Mouse (Mus musculus): Measurements from ENCODE around the gene Man1a. TPM values are rescaled to one million over a fixed set of nuclear protein-coding genes. Genes with fewer than 3 reads are reported as not detected.

Gene Man1a
- total RNA-seq, 2 experiments from 2014 or later: 25.1 to 29.9 TPM

- no peak for DNase-seq (ENCODE audit: low spot score in 2 of 2)
- intact Hi-C loops (cut with DNase I): no loop called here
Measured at GRCm38 (mm10) chr10:53941597-53941996, 134.8 kb downstream of the Man1a start.

- intact Hi-C loops (cut with DNase I): no loop called here
- no peak for DNase-seq (ENCODE audit: low spot score in 2 of 2)
Measured at GRCm38 (mm10) chr10:53938199-53938598, 138.2 kb downstream of the Man1a start.

- intact Hi-C loops (cut with DNase I): no loop called here
- DNase-seq (ENCODE audit: low spot score in 2 of 2): no peak
Measured at GRCm38 (mm10) chr10:53936078-53936477, 140.3 kb downstream of the Man1a start.

GRCm38 (mm10) chr10:53929722-53930500 lies 146.5 kb downstream of the Man1a start:
- DNase-seq (ENCODE audit: low spot score in 2 of 2): no peak
- intact Hi-C loops (cut with DNase I): no loop called here

- peak; percentile 25 to 29 for DNase-seq (ENCODE audit: low spot score in 2 of 2)
- intact Hi-C loops (cut with DNase I): no loop called here
Measured at GRCm38 (mm10) chr10:53927904-53928303, 148.5 kb downstream of the Man1a start.

GRCm38 (mm10) chr10:53925456-53925855 lies 151.0 kb downstream of the Man1a start:
- intact Hi-C loops (cut with DNase I): no loop called here
- DNase-seq (ENCODE audit: low spot score in 2 of 2): peak; percentile 45 to 48

GRCm38 (mm10) chr10:53922236-53922635 lies 154.2 kb downstream of the Man1a start:
- DNase-seq (ENCODE audit: low spot score in 2 of 2): no peak
- intact Hi-C loops (cut with DNase I): no loop called here

- no peak for DNase-seq (ENCODE audit: low spot score in 2 of 2)
- intact Hi-C loops (cut with DNase I): no loop called here
Measured at GRCm38 (mm10) chr10:53917517-53917916, 158.9 kb downstream of the Man1a start.

GRCm38 (mm10) chr10:53915719-53916118 lies 160.7 kb downstream of the Man1a start:
- no peak for DNase-seq (ENCODE audit: low spot score in 2 of 2)
- intact Hi-C loops (cut with DNase I): no loop called here

- no peak for DNase-seq (ENCODE audit: low spot score in 2 of 2)
- intact Hi-C loops (cut with DNase I): no loop called here
Measured at GRCm38 (mm10) chr10:53914974-53915609, 161.3 kb downstream of the Man1a start.

GRCm38 (mm10) chr10:53913546-53914312 lies 162.7 kb downstream of the Man1a start:
- intact Hi-C loops (cut with DNase I): no loop called here
- no peak for DNase-seq (ENCODE audit: low spot score in 2 of 2)

- DNase-seq (ENCODE audit: low spot score in 2 of 2): no peak
- intact Hi-C loops (cut with DNase I): no loop called here
Measured at GRCm38 (mm10) chr10:53889512-53889911, 186.9 kb downstream of the Man1a start.

- DNase-seq (ENCODE audit: low spot score in 2 of 2): no peak
- intact Hi-C loops (cut with DNase I): no loop called here
Measured at GRCm38 (mm10) chr10:53888382-53889110, 187.9 kb downstream of the Man1a start.

- no peak for DNase-seq (ENCODE audit: low spot score in 2 of 2)
- intact Hi-C loops (cut with DNase I): no loop called here
Measured at GRCm38 (mm10) chr10:53886475-53886874, 189.9 kb downstream of the Man1a start.

GRCm38 (mm10) chr10:53881310-53881709 lies 195.1 kb downstream of the Man1a start:
- intact Hi-C loops (cut with DNase I): no loop called here
- DNase-seq (ENCODE audit: low spot score in 2 of 2): no peak

- no peak for DNase-seq (ENCODE audit: low spot score in 2 of 2)
- intact Hi-C loops (cut with DNase I): no loop called here
Measured at GRCm38 (mm10) chr10:53875896-53876295, 200.5 kb downstream of the Man1a start.

GRCm38 (mm10) chr10:53874191-53874590 lies 202.2 kb downstream of the Man1a start:
- intact Hi-C loops (cut with DNase I): no loop called here
- DNase-seq (ENCODE audit: low spot score in 2 of 2): no peak

GRCm38 (mm10) chr10:53863486-53864357 lies 212.7 kb downstream of the Man1a start:
- intact Hi-C loops (cut with DNase I): loop anchor here (10.0 kb wide), 1 partner anchor 211 kb away; the partner anchor contains the start of gene Man1a

GRCm38 (mm10) chr10:53859879-53860278 lies 216.5 kb downstream of the Man1a start:
- intact Hi-C loops (cut with DNase I): loop anchor here (10.0 kb wide), 1 partner anchor 215 kb away; the partner anchor contains the start of gene Man1a
- DNase-seq (ENCODE audit: low spot score in 2 of 2): no peak

More at GRCm38 (mm10) chr10:53863486-53864357, 212.7 kb downstream of the Man1a start:
- peak; percentile 52 to 81 for DNase-seq (ENCODE audit: low spot score in 2 of 2)
